Comparison of ENCODE assay signal across 16 mouse cellular contexts in the genomic region with DNA sequence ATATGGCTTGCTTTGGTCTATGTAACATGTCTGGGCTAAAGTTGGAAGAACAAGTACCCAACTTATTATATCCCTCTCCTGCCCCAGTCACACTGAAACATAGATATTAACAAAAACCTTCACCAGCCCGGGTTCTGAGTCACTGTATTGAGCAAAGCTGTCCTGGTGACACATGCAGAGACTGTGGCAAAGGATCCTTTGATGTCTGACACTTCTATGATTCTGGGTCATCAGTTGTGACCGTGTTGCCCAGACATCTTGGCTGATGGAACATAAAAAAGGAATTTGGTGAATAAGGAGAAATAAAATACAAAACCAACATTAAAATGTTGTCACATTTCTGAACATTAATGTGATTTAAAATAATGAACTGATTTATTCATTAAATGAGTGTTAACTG.
A peak's percentile ranks its signal among the peaks of the same experiment; 100 is the strongest.
DNase-seq lines count a peak whose midpoint lies in the region; TF ChIP-seq lines count a peak whose summit lies in the region.
"Had no signal": no experiment of that assay in that cellular context is flagged by ENCODE, and none has a peak within 500 bp of the region (broad histone marks: within the 10 kb centered on the region; RNA-seq: fewer than 3 reads in every experiment).

No protein-coding gene starts in this region.

- H3K79me2 ChIP-seq in C2C12 (ENCODE audit: control insufficient read depth, insufficient read depth), result no peaks in the 10 kb centered on the region

- H3K27me3 ChIP-seq in C2C12 (ENCODE audit: control insufficient read depth, insufficient read depth, insufficient read length), result no peaks in the 10 kb centered on the region
- H3K27me3 ChIP-seq: heart, embryonic 13.5 days; hindbrain, embryonic 15.5 days had no signal

- H3K36me3 ChIP-seq in C2C12 (ENCODE audit: control insufficient read depth, insufficient read depth), result no peaks in the 10 kb centered on the region
- H3K36me3 ChIP-seq: embryonic facial prominence, embryonic 10.5 days; heart, embryonic 13.5 days; hindbrain, embryonic 15.5 days had no signal

- DNase-seq in 3134 (ENCODE audit: extremely low read depth, insufficient read length, low spot score), result peak; percentile 7
- DNase-seq in adrenal gland, postnatal 10 days, result peak; percentile 29
- peak; percentile 1 for DNase-seq in brain, adult 2 months (ENCODE audit: low read depth, low spot score)
- no peak for DNase-seq in embryo, embryonic 10.5 days (ENCODE audit: low spot score)
- no peak for DNase-seq in layer of hippocampus, adult 18-20 months (ENCODE audit: low spot score in 2 of 2)
- DNase-seq: B cell, adult 2 months; cerebellum, adult 18-20 months; cerebellum, adult 9-11 months; cerebellum, postnatal 36 days; gastrocnemius, adult 2 months; gastrocnemius, postnatal 25 days; heart, postnatal 36 days had no signal

- no peak overlapping the region for H3K4me3 ChIP-seq in C2C12 (ENCODE audit: insufficient read depth, poor library complexity, severe bottlenecking)
- H3K4me3 ChIP-seq: embryonic facial prominence, embryonic 10.5 days; gastrocnemius, adult 2 months; heart, embryonic 13.5 days; hindbrain, embryonic 15.5 days had no signal

- H3K79me3 ChIP-seq in C2C12 (ENCODE audit: low read depth), result no peaks in the 10 kb centered on the region

- H3ac ChIP-seq in C2C12 (ENCODE audit: control insufficient read depth, insufficient read length, low read depth), result no peak overlapping the region

- no peak for TF ChIP-seq CTCF in C2C12 (IDR thresholded peaks at IDR 0.05; ENCODE audit: control insufficient read depth, insufficient read depth, insufficient read length)

TF ChIP-seq in C2C12, 6 proteins besides CTCF, POLR2A, EP300 and RAD21:
- TF ChIP-seq MAX (IDR thresholded peaks at IDR 0.05), result no peak
- TF ChIP-seq CEBPB (IDR thresholded peaks at IDR 0.05; ENCODE audit: low read depth), result peak; percentile 28

Comparison
In these comparisons a context has a peak if more than half of its experiments do, and no peak if none do; other contexts are left out.
1. DNase-seq: peak in 3134 (single experiment), adrenal gland, postnatal 10 days (single experiment) and brain, adult 2 months (single experiment); none in embryo, embryonic 10.5 days (single experiment) and layer of hippocampus, adult 18-20 months (0 of 2).